Mouse (Mus musculus) left cerebral cortex, postnatal 36 days (tissue): ENCODE results near the gene Rdh5. TPM values are rescaled to one million over a fixed set of nuclear protein-coding genes. Genes with fewer than 3 reads are reported as not detected.

ENCODE experiments used
- DNase-seq, 2 experiments: peaks; one replicate each; pipeline ENCODE4 v3.0.0; 2021 to 2022; ENCODE audit warnings: low spot score in 2 of 2, mixed read lengths in 1 of 2
- intact Hi-C: fragments of 180-260 bp; cut with DNase I; formaldehyde crosslinking; loops from one replicate; pipeline ENCODE4 v1.15.1; 2025
- total RNA-seq, 2 experiments: library from RNA; stranded (reverse); gene quantifications; 2 replicates each; pipeline ENCODE4 v1.2.3; 2021

Gene Rdh5
- total RNA-seq, 2 experiments from 2014 or later = 6.7 to 7.0 TPM

DNA sequence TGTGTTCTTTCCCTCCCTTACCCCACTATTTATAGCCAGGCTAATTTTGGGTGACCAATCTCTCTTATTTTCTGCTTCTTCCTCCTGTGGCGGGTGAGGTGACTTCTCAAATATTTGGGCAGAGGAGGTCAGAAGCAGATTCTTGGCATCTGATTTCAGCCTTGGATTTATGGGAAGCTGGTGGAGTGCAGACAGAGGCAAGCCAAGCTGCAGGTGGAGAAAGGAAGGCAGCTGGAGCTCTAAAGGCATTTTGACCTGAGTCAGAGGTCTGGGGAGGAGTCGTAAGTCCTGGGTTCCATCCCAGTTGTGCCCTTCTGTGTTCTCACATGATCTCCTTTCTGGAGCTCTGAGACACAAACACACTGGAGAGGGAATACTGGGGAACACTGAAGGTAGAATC lies 8.8 kb upstream of the Rdh5 start:
- no peak for DNase-seq
- intact Hi-C loops = no loop called here

DNA sequence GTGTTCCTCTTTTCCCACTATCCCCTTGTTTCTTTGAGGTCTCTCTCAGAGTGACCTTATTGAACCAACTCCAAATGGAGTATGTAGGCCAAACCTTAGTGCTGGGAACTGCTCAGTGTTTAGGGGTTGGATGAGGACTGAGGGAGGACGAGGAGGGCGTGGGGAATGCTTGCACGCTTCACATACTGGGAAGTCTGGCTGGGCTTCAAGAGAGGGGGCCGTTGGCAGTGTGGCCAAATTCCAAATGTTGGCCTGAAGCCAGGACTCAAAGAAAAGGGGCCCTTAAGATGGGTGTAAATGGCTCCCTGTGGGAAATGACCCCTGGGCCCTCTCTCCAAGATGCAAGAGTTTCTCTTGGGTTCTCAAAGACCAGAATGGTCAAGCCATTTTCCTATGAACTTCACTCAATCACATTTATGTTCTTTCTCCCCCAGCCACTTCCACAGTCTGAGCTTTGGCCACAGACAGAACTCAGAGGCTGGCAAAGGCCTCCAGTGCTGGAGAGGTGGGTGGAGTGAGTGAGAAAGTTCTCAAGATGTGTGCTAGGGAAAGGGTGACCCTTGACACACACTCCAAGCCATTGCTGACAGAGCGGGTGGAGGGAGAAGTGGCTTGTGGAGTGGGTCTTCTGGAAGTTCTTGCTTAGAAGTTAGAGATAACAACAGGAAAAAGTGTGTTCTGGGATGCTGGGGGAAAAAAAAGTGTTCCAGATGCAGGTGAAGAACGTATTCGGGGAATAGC lies 7.1 kb upstream of the Rdh5 start:
- DNase-seq = no peak
- intact Hi-C loops = no loop called here

DNA sequence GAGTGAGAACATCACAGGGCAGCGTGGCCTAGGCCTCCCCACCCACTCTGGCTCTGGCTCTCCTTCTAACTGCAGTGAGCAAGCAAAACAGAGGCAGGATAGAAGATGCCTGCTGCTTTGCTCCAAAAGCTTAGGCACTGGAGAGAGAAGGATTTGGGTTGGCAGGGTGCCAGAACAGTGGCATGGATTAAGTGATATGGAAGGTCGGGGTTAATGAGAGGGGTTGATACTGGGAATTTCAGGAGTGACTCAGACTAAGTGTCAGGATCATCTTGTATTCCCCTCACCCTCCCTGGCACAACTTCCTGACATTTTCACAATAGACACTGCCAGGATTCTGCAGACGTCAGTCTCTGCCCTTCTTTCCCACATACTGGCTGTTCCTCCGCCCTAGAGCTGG lies 5.7 kb upstream of the Rdh5 start:
- DNase-seq = no peak
- intact Hi-C loops = no loop called here

DNA sequence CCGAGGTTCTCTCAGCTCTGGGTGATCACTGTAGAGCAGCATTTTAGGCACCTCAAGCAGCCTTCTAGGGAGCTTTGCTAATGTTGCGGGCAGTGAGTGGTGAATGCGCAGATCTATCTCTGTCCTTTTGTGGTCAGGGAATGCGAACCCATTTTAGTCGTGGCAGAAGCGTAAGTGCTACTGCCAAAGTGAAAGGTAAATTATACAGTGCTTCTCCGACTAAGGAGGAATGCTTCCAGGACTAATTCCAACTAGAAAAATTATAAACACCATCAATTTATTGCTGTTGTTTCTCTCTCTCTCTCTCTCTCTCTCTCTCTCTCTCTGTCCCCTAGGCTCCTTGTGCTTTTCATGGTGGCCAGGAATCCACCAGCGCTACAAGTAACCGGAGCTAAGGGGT lies 1.2 kb upstream of the Rdh5 start, which contains the start of gene Bloc1s1:
Gene Bloc1s1 (minus strand): TSS at position 101 of the 400 bp plus-strand sequence.
- intact Hi-C loops = no loop called here
- no peak for DNase-seq

DNA sequence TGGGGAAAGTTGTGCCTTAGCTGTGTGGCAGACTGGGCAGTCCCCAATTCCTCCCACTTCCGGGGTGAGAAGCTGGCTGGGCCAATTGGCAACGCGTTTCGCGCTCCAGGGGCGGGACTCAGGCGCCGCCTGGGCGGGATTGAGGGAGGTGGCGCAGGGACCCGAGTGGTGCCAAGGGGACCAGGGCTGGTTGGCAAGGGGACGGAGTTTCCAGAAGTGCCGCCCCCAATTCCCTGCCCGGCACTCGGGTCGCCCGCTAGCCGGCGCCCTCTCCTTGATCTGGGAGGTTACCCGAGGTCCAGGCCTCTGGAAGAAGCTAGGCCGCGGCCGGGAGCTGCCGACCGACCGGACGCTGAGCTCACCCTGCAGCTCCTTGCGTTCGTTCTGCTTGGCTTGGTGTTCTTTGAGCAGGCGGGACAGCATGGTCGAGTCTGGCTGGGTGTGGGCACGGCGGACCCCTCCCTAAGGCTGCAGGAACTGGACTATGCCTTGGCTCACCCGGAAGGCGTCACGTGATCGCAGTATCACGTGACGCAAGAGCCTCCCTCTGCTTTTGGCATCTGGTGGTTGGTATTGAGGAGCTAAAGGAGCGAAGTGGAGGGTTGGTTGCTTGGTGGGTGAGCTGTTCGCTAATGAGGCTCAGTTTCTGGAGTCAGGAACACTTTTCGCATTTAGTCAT lies 464 bp upstream of the Rdh5 start:
- DNase-seq = peak; percentile 93 to 95
- intact Hi-C loops = no loop called here

DNA sequence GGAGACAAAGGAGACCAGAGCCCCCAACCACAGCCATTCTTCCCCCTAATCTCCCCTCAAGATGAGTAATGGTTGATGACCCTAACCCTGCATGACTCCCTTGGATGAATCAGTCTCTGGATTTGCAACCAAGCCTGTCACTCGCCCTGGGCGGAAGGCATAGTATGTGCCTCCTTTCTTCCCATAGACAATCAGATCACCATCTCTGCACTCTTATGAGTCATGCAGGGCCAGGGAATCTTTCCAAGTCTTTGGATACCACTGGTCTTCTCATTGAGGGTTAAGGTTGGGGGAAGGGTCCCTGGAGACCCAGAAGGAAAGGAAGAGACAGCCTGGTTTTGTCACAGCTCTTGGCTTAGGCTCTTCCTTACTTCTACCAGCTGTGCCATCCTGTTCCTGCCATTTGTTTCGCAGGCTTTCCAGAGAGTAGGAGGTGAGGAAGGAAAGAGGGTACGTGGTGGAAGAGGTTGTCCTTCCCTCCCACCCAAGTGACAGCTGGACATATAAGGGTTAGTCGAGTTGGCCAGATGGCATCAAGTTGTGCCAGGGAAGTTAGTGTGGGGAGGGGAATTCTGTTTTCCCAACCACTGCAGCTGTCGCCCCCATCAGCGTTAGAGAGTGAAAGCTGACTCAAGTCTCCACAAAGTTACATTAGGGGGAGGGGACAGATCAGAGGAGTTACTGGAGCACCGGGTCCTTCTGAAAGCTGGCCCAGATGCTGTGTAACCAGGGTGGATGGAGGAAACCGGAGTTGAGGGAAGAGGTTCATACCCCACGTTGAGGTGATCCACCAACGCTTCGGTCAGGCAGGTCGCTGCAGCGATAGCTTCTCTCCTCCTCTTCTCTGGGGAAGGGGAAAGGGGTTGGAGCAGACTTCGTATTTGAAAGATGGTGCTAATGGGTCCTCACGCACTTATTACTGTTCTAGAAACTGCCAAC lies 536 bp downstream of the Rdh5 start:
- intact Hi-C loops = no loop called here
- no peak for DNase-seq

DNA sequence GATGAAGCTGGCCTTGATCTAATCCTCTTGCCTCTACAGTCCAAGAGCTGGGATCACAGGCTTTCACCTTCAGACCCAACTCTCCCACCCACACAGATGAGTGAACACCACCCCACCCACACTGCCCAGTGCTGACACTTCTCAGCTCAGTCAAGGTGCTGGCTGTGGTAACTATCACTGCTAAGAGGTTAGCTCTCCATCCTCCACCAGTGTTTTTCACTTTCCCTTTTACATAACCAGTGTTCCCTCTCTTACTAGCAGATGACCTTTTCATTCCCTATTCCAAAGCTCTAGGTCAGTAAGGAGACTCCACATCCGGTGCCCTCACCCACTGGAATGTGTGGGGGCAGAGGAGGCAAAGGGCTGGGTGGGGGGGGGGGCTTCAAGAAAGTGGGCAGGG lies 1.4 kb downstream of the Rdh5 start:
- intact Hi-C loops = no loop called here
- DNase-seq = no peak

DNA sequence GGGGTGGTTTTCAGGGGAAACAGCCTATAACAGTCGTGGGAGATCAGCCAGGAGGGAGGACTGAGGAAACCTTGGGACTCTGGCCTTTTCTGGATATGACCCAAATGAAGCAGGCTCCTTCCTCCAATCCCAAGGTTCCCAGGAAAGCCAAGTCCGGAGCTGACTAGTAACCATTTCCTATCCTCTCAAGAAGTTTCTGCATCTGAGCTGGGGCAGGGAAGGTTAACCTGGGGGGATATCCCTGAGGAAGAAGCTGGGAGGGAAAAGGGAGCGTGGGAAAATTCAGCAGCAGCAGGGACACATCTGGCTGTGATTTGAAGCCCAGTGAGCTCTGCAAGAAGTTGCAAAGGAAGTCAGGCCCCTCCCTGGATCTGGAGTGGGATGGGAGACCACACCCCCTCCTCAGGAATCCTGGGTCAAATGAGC lies 1.9 kb downstream of the Rdh5 start:
- DNase-seq = no peak
- intact Hi-C loops = no loop called here

DNA sequence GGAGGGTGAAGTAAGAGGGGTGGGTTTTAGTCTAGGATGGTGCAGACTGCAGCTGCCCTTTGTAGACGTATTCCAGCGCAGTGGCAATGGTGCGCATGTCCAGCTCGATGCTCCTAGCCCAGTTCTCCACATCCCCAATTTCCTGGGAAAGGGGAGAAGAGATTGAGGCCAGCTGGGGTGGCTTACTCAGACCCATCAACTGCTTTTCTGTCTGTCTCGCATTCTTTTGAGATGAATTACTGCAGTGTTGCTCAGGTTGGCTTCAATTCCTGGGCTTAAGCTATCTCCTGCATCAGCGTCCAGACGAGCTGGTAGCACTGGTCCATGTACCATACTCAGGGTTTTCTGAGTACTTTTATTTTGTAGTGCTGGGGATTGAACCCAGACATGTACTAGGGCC lies 2.7 kb downstream of the Rdh5 start:
- DNase-seq = no peak
- intact Hi-C loops = no loop called here

DNA sequence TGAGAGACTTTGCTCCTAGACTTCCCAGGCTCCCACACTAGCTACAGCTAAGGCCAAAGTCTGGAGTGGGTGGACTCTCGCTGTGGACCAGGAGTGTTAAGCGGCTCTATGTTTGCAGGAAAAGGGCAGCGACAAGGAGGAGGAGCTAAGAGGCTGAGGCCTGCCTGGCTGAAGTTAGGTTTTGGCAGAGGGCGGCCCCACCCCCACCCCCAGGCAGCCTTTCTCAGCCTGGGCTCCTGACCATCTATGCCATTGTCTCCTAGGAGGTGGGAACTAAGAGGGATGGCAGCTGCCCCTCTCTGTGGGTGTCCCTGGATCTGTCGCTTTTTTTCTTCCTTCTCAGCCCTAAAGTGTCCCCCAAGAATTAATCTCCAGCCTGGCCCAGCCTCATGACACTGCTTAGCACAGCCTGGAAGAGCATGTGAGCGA lies 3.5 kb downstream of the Rdh5 start:
- intact Hi-C loops = no loop called here
- no peak for DNase-seq

DNA sequence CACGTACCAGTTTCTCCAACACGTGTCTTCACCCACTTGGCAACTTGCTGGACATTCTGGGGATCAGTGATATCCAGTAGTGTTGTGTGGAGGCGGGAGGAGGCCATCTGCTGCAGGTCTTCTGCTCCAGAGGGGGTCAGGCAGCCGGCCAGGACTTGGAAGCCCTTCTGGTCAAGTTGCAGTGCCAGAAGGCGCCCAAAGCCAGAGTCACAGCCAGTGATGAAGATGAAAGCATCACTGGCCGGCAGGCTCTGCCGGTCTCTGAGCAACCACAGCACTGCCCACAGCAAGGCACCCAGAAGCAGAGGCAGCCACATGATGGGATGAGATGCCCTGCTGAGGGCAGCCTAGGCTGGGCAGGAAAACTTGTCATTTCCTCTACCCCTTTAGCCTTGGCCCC lies 4.4 kb downstream of the Rdh5 start:
- intact Hi-C loops = no loop called here
- peak in 1 of 2 experiments; percentile 33 for DNase-seq

DNA sequence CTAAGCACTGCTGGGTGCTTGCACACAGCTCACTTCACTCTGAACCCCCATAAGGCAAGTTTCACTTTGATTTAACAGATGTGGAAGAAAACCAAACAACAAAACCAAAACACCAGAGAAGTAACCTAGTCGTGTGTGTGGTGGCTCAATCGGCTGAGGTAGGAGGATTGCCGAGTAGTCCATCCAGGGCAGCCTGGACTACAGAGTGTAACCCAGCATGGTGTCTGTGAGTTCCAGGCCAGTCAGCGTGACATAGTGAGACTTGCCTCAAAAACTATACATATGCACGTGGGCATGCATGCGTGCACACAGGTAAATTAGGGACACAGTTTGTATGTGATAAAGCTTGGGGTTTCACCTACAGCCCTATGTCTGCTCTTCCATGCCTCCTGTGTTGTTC lies 5.3 kb downstream of the Rdh5 start:
- no peak for DNase-seq
- intact Hi-C loops = no loop called here

DNA sequence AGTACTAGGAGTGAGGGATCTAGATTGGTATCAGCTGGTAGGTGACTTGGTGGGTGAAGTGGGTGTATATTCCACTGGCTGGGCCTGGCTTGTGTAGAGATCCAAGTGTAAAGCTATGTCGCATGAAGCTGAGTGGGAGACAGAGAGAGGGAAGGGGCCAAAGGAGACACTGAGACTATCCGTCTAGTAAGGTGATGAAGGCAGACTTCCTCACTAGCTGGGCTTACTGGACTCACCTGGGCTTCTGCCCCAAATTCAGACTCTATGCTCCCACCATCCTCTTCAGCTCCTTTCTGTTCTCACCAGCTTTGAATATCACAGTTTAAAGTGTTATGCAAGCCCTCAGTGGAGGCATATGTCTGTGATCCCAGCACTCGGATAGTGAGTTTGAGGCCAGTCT lies 6.0 kb downstream of the Rdh5 start:
- intact Hi-C loops = no loop called here
- no peak for DNase-seq

DNA sequence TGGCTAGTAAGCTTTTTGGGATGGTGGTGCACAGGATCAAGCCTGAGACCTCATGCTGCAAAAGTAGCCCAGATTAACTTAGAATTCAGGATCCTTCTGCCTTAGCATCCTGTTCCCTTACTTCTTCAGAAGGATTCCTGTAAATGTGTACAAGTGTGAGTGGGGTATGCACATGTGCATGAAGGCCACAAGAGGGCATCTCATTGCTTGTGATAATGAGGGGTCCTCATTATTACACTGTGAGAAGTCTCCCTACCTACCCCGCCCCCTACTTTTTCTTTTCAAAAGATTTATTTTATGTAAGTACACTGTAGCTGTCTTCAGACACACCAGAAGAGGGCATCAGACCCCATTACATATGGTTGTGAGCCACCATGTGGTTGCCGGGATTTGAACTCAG lies 7.1 kb downstream of the Rdh5 start:
- intact Hi-C loops = no loop called here
- DNase-seq = no peak

DNA sequence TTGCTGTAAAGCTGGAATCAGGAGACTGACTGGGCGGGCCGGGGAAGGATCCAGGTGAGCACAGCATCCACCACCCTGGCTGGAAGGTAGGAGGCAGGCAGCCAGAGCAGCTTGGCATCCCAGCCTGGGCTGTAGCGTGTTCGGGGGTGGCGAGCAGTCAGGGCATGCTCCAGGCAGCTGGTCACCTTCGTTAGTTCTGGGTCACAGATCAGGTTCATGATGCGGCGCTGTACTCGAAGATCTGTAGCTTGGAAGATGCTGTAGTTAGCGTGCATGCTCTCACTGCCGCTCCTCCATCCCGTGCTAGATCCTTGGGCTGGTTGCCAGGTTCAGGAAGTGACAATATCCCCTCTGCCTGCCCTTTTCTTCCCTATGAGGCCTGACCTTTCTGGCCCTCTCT lies 9.0 kb downstream of the Rdh5 start:
- DNase-seq = no peak
- intact Hi-C loops = no loop called here

DNA sequence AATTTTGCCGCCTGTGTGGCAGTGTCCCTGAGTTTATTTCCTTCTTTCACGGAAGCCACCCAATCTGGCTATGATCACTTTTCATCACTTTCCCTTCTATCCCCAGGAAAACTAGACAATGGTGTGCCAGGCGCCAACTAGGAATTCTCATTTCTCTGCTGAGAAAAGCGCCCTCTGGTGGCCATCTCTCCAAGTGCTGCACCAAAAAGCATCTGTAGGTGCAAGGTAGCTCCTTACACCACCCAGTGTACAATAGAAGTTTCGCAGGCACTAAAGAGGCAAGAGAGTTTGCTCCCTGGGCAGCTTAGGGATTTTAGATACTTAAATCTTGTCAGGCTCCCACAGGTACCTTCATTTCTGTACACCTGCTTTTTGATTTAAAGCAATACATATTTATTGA lies 9.5 kb downstream of the Rdh5 start:
- intact Hi-C loops = no loop called here
- peak; percentile 84 to 85 for DNase-seq

DNA sequence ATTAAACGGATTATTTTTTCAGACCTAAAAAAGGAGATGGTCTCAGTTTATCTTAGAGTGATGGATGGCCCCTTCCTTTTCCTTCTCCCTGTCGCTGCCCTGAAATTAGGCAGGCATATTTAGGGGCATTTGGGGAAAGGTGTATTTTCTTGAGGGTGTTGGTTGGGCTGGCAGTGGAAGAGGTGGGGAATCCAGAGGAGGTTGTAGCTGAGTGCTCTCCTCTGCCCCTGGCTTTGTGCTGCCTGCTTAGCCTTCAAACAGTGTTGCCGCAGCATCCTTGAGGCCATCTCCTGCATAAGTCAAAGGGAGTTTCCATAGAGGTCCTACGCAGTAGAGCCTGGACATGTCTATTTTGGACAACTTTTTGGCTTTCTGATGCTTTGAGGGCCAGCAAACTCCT lies 9.9 kb downstream of the Rdh5 start:
- intact Hi-C loops = no loop called here
- no peak for DNase-seq

DNA sequence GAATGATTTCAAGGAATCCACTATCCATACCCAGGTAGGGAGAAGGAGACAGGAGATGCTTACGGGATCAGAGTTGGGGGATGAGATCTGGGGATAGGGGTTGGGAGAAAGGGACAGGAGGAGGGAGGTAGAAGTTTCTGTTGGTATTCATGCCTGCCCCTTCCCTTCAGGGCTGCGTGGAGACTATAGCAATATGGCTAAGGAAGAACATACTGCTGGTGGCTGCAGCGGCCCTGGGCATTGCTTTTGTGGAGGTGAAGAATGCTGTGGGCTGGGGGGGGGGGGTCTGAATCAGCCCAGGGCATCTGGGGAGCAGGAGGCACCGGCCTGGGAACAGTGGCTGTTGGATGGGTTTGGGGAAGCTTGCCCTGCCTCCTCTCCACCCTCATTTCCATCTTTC lies 10.4 kb downstream of the Rdh5 start:
- DNase-seq = no peak
- intact Hi-C loops = no loop called here

DNA sequence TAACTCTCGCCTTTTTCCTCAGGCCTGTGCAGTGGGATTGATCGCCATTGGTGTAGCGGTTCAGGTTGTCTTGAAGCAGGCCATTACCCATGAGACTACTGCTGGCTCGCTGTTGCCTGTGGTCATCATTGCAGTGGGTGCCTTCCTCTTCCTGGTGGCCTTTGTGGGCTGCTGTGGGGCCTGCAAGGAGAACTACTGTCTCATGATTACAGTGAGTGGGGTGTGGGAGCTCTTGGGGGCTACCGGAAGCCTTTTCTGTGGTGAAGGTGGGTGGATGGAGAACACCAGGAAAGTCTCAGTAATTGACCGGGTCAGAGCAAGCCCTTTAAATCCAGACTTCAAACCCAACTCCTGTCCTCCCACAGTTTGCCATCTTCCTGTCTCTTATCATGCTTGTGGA lies 11.3 kb downstream of the Rdh5 start:
- intact Hi-C loops = no loop called here
- DNase-seq = no peak

DNA sequence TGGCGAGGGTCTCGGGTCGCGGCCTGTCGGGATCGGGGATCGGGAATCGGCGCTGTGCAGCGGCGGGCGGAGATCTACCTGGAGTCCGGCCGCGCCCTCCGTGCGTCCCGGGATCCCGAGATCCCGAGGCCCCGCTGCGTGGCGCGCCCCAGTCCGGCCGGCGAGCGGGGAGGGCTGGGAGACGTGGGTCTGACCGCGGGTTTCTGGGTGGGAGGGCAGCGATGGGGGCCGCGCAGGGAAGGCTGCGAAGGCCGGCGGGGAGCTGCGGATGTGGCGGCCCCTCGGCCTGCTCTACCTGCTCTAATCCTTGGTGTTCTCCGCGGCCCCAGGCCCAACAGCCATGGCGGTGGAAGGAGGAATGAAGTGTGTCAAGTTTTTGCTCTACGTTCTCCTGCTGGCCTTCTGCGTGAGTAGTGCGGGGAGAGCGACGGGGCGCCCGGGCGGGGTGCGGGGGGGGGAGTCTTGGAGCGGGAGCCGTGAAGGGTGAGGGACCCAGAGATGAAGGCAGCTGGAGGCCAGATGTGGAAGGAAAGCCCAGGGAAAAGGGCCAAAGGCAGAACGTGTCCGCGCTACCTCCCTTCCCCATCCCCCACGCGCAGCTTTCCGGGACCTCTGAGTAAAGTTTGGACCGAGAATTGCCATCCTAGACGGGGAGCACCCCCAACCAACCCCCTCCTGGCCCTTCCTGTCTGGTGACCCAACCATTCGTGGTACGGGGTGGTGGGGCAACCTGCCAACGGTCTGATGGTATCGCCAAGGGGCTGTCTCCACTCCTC lies 12.4 kb downstream of the Rdh5 start:
- intact Hi-C loops = no loop called here
- DNase-seq = no peak
